Mouse (Mus musculus) MEL (cell line): ENCODE data around the gene Gm10197. TPM values are rescaled to one million over a fixed set of nuclear protein-coding genes. Genes with fewer than 3 reads are reported as not detected.

Source experiments
- DNase-seq: peaks from one replicate; pipeline ENCODE4 v3.0.0; 2011; ENCODE audit warnings: low read depth, low spot score
- H3K27ac ChIP-seq: 2 replicates; pipeline ENCODE4 v1.5.1; 2012; ENCODE audit warnings: low read depth, mild to moderate bottlenecking, control low read depth, low read length, moderate library complexity; ENCODE audit not compliant: control insufficient read depth
- H3K27me3 ChIP-seq, 2 experiments: fragments of 150-350 bp in 1 of 2; sonication (generic) in 1 of 2; 2 replicates each; pipeline ENCODE4 v1.6.1; 2012; ENCODE audit warnings: low read length in 2 of 2, mild to moderate bottlenecking in 2 of 2, improper control_type of control experiment in 1 of 2, moderate library complexity in 1 of 2; ENCODE audit not compliant: insufficient read depth in 2 of 2, control insufficient read depth in 1 of 2
- H3K36me3 ChIP-seq, 2 experiments: 2 replicates each; pipeline ENCODE4 v1.6.1; 2012 to 2014; ENCODE audit warnings: low read length in 2 of 2, improper control_type of control experiment in 1 of 2, inconsistent platforms in 1 of 2, mild to moderate bottlenecking in 1 of 2; ENCODE audit not compliant: insufficient read depth in 2 of 2, control insufficient read depth in 1 of 2
- H3K4me1 ChIP-seq, 2 experiments: fragments of 150-350 bp in 1 of 2; sonication (generic) in 1 of 2; 2 replicates each; pipeline ENCODE4 v1.6.1; 2012; ENCODE audit warnings: low read length in 2 of 2, improper control_type of control experiment in 1 of 2, mild to moderate bottlenecking in 1 of 2; ENCODE audit not compliant: insufficient read depth in 2 of 2, control insufficient read depth in 1 of 2
- H3K4me3 ChIP-seq, 2 experiments: fragments of 150-350 bp in 1 of 2; sonication (generic) in 1 of 2; 2 replicates each; pipeline ENCODE4 v1.5.1; 2012; ENCODE audit warnings: low read depth in 2 of 2, low read length in 2 of 2, mild to moderate bottlenecking in 2 of 2, moderate library complexity in 2 of 2, control low read depth in 1 of 2, improper control_type of control experiment in 1 of 2; ENCODE audit not compliant: control insufficient read depth in 1 of 2, insufficient read depth in 1 of 2
- H3K79me2 ChIP-seq: 2 replicates; pipeline ENCODE4 v1.6.1; 2012; ENCODE audit warnings: mild to moderate bottlenecking, low read length, moderate library complexity; ENCODE audit not compliant: control insufficient read depth, poor library complexity, insufficient read depth
- H3K9ac ChIP-seq: 2 replicates; pipeline ENCODE4 v1.6.1; 2012; ENCODE audit warnings: low read depth, mild to moderate bottlenecking, control low read depth, low read length, moderate library complexity; ENCODE audit not compliant: control insufficient read depth, poor library complexity, severe bottlenecking
- H3K9me3 ChIP-seq: fragments of 150-350 bp; sonication (generic); replicated peaks from 2 replicates; pipeline ENCODE4 v1.6.1; 2012; ENCODE audit warnings: mild to moderate bottlenecking, low read length, improper control_type of control experiment, moderate library complexity; ENCODE audit not compliant: insufficient read depth
- BHLHE40 ChIP-seq: IDR thresholded peaks from 2 replicates; pipeline ENCODE4 v1.6.1; 2012; ENCODE audit warnings: low read depth, mild to moderate bottlenecking, inconsistent platforms, low read length, improper control_type of control experiment, borderline replicate concordance
- ETS1 ChIP-seq: IDR thresholded peaks from 2 replicates; pipeline ENCODE4 v1.6.1; 2012; ENCODE audit warnings: low read depth, mild to moderate bottlenecking, inconsistent platforms, low read length, improper control_type of control experiment, moderate library complexity
- GABPA ChIP-seq: IDR thresholded peaks from 2 replicates; pipeline ENCODE4 v1.6.1; 2012; ENCODE audit warnings: low read depth, mild to moderate bottlenecking, inconsistent platforms, low read length, improper control_type of control experiment, moderate library complexity
- GATA1 ChIP-seq: IDR thresholded peaks from 2 replicates; pipeline ENCODE4 v1.6.1; 2011; ENCODE audit warnings: low read depth, low read length, improper control_type of control experiment
- HCFC1 ChIP-seq: IDR thresholded peaks from 2 replicates; pipeline ENCODE4 v1.6.1; 2012; ENCODE audit warnings: low read depth, mild to moderate bottlenecking, inconsistent platforms, low read length, improper control_type of control experiment, moderate library complexity
- JUND ChIP-seq: IDR thresholded peaks from 2 replicates; pipeline ENCODE4 v1.6.1; 2011; ENCODE audit warnings: low read depth, mild to moderate bottlenecking, improper control_type of control experiment, low read length
- MXI1 ChIP-seq: IDR thresholded peaks from 2 replicates; pipeline ENCODE4 v1.6.1; 2011; ENCODE audit warnings: mild to moderate bottlenecking, low read depth, low read length, improper control_type of control experiment
- MYB ChIP-seq: IDR thresholded peaks from 2 replicates; pipeline ENCODE4 v1.6.1; 2011; ENCODE audit warnings: mild to moderate bottlenecking, low read depth, low read length, improper control_type of control experiment
- MYC ChIP-seq: IDR thresholded peaks from 2 replicates; pipeline ENCODE4 v1.6.1; 2011; ENCODE audit warnings: low read depth, mild to moderate bottlenecking, low read length, improper control_type of control experiment, moderate library complexity
- POLR2AphosphoS2 ChIP-seq: IDR thresholded peaks from 2 replicates; pipeline ENCODE4 v1.6.1; 2011; ENCODE audit warnings: low read length, improper control_type of control experiment
- RAD21 ChIP-seq: IDR thresholded peaks from 2 replicates; pipeline ENCODE4 v1.6.1; 2011; ENCODE audit warnings: mild to moderate bottlenecking, low read depth, low read length, improper control_type of control experiment
- SMC3 ChIP-seq: IDR thresholded peaks from 2 replicates; pipeline ENCODE4 v1.6.1; 2011; ENCODE audit warnings: low read depth, low read length, improper control_type of control experiment
- UBTF ChIP-seq: IDR thresholded peaks from 2 replicates; pipeline ENCODE4 v1.6.1; 2012; ENCODE audit warnings: low read depth, mild to moderate bottlenecking, inconsistent platforms, low read length, improper control_type of control experiment, moderate library complexity, borderline replicate concordance; ENCODE audit not compliant: insufficient read depth
- USF1 ChIP-seq: IDR thresholded peaks from 2 replicates; pipeline ENCODE4 v1.6.1; 2014; ENCODE audit warnings: low read depth, mild to moderate bottlenecking, inconsistent platforms, low read length, improper control_type of control experiment, moderate library complexity
- USF2 ChIP-seq, 2 experiments: IDR thresholded peaks; 2 replicates each; pipeline ENCODE4 v1.6.1; 2011 to 2012; ENCODE audit warnings: improper control_type of control experiment in 2 of 2, low read length in 2 of 2, borderline replicate concordance in 1 of 2, inconsistent platforms in 1 of 2, low read depth in 1 of 2, mild to moderate bottlenecking in 1 of 2; ENCODE audit not compliant: insufficient read depth in 1 of 2
- ZKSCAN1 ChIP-seq: IDR thresholded peaks from 2 replicates; pipeline ENCODE4 v1.6.1; 2012; ENCODE audit warnings: low read depth, mild to moderate bottlenecking, inconsistent platforms, low read length, improper control_type of control experiment, moderate library complexity
- ZMIZ1 ChIP-seq: IDR thresholded peaks from 2 replicates; pipeline ENCODE4 v1.6.1; 2012; ENCODE audit warnings: low read depth, mild to moderate bottlenecking, inconsistent platforms, low read length, improper control_type of control experiment, moderate library complexity
- polyA plus RNA-seq, 2 experiments: library from polyadenylated mRNA; stranded (reverse) in 1 of 2; unstranded in 1 of 2; fragments of >175 nt in 1 of 2; fragments of >200 nt in 1 of 2; gene quantifications; 2 replicates each; pipeline versions ENCODE4 v1.2.1 to v1.2.4; 2012; ENCODE audit warnings: low replicate concordance in 2 of 2, low read depth in 1 of 2; ENCODE audit not compliant: insufficient read length in 2 of 2, insufficient read depth in 1 of 2, missing spikeins in 1 of 2
- total RNA-seq: library from RNA; depleted of rRNA; stranded (reverse); fragments of 300-350 nt; gene quantifications from 2 replicates; pipeline ENCODE4 v1.2.3, GENCODE M21; 2012

Gm10197 gene
- total and polyA plus RNA-seq, 3 experiments, result 5.4 to 53.0 TPM; not detected in 1

DNA sequence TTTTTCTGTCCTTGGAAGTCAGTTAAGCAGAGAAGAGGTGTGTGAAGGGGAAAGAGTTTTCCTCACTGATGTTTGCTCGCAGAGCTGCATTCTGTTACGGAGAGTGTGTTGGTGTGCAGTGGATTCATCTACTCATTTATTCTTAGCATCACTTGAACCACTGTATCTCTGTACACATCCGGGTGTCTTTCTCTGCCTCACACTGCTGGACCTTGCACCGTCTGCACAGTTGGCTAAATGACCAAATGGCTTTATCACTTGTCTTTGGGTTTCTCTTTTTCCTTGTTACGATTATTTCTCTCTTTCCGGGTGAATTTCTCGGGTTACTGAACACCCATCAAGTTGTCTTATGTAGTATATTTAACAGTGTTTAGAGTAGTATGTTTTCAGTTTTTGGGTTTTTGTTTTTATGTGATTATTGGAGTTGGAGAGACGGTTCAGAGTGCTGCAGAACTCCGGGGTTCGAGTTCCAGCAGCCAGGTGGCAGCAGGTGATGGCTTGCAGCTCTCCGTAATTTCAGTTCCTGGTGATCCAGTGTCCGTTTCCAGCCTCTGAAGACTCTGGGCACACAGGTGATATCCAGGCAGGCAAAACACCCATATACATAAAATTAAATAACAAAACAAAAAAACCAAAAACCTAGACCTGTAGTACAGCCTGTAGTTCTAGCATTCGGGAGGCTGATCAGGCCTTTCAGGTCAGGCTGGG is 28.2 kb downstream of the Gm10197 start:
- no peaks in the 10 kb centered on the region for H3K9me3 ChIP-seq
- H3K4me1 ChIP-seq, result no peaks in the 10 kb centered on the region
- no peaks in the 10 kb centered on the region; a peak in 2 of 4 replicates for H3K36me3 ChIP-seq
- TF ChIP-seq MXI1, result no peak
- no peak for TF ChIP-seq HCFC1
- no peak for TF ChIP-seq RAD21
- TF ChIP-seq ZKSCAN1, result no peak
- TF ChIP-seq BHLHE40, result no peak
- TF ChIP-seq ETS1, result no peak
- no peak for TF ChIP-seq GATA1
- TF ChIP-seq USF2 (IDR thresholded peaks at IDR 0.05; ENCODE audit: borderline replicate concordance in 1 of 2, insufficient read depth in 1 of 2, low read depth in 1 of 2, low read length in 2 of 2), result no peak
- TF ChIP-seq POLR2AphosphoS2, result no peak
- no peak for TF ChIP-seq MYC
- TF ChIP-seq MYB, result no peak
- TF ChIP-seq ZMIZ1, result no peak
- no peak for TF ChIP-seq JUND
- TF ChIP-seq UBTF, result no peak
- TF ChIP-seq SMC3, result no peak
- TF ChIP-seq, all 39 proteins: peak for 0
- Histone ChIP-seq H3K27ac (no peak overlapping the region), H3K9ac (no peak overlapping the region), H3K4me3 (no peak overlapping the region), H3K27me3 (no peaks in the 10 kb centered on the region), H3K79me2 (no peaks in the 10 kb centered on the region)
- no peak for DNase-seq

DNA sequence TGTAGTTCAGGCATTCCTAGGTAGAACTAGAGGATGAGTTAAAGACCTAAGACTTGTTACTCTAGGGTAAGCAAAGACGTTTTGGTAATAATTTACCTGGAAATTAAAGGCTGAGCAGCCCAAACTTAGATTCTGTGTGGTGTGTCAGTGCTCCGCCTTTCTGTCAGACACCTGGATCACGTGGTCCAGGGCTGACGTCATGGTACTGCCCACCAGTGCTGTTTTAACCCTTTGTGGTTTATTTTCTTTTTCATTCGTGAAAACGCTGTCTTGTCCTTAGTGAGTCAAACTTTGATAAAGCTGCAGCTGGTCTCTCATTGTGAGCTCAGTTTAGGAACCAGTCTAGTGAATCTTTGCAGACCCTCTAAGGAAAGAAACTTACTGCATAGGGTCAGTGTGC is 31.1 kb downstream of the Gm10197 start:
- H3K9ac ChIP-seq, result no peak overlapping the region
- H3K27ac ChIP-seq, result no peak overlapping the region
- no peaks in the 10 kb centered on the region for H3K27me3 ChIP-seq
- no peak for DNase-seq
- peaks cover 0 to 8% of the 10 kb centered on the region in 2 experiments; a peak in 1 of 4 replicates for H3K36me3 ChIP-seq
- H3K9me3 ChIP-seq, result no peaks in the 10 kb centered on the region
- H3K79me2 ChIP-seq, result no peaks in the 10 kb centered on the region
- no peak for TF ChIP-seq JUND
- no peak for TF ChIP-seq GABPA
- TF ChIP-seq USF1, result 0 out of 2 replicates have a peak, but pooled peaks have one; percentile 20
- no peak overlapping the region for H3K4me3 ChIP-seq
- H3K4me1 ChIP-seq, result no peaks in the 10 kb centered on the region
